Mouse (Mus musculus): ENCODE results near the gene Nxpe3.
"Not testable (repeated sequence)": the region's sequence is repeated elsewhere in the genome, so short reads cannot be mapped to it uniquely, and the experiment has no call there.

Gene Nxpe3

GRCm38 (mm10) chr16:55890346-55891136 is 4.5 kb downstream of the Nxpe3 start:
- no peak for DNase-seq (ENCODE audit: low spot score)

GRCm38 (mm10) chr16:55889451-55889850 is 5.6 kb downstream of the Nxpe3 start:
- no peak for DNase-seq (ENCODE audit: low spot score)

GRCm38 (mm10) chr16:55888584-55888960 is 6.5 kb downstream of the Nxpe3 start:
- DNase-seq (ENCODE audit: low spot score): no peak

- no peak for DNase-seq (ENCODE audit: low spot score)
Observed at GRCm38 (mm10) chr16:55887814-55888583, 7.1 kb downstream of the Nxpe3 start.

- DNase-seq (ENCODE audit: low spot score): no peak
Observed at GRCm38 (mm10) chr16:55884246-55884645, 10.8 kb downstream of the Nxpe3 start.

GRCm38 (mm10) chr16:55876025-55876424 is 19.1 kb downstream of the Nxpe3 start:
- no peak for DNase-seq (ENCODE audit: low spot score)

- no peak for DNase-seq (ENCODE audit: low spot score)
Observed at GRCm38 (mm10) chr16:55863832-55864231, 31.3 kb downstream of the Nxpe3 start.

- peak; percentile 68 for DNase-seq (ENCODE audit: low spot score)
Observed at GRCm38 (mm10) chr16:55863149-55863815, 31.8 kb downstream of the Nxpe3 start.

- no peak for DNase-seq (ENCODE audit: low spot score)
Observed at GRCm38 (mm10) chr16:55861104-55861503, 34.0 kb downstream of the Nxpe3 start.

GRCm38 (mm10) chr16:55859421-55859820 is 35.7 kb downstream of the Nxpe3 start:
- not testable (repeated sequence) for DNase-seq (ENCODE audit: low spot score)

GRCm38 (mm10) chr16:55858465-55858864 is 36.6 kb downstream of the Nxpe3 start:
- DNase-seq (ENCODE audit: low spot score): peak; percentile 76

- DNase-seq (ENCODE audit: low spot score): peak; percentile 86
Observed at GRCm38 (mm10) chr16:55852943-55853727, 42.0 kb downstream of the Nxpe3 start.

GRCm38 (mm10) chr16:55852515-55852914 is 42.6 kb downstream of the Nxpe3 start:
- no peak for DNase-seq (ENCODE audit: low spot score)

GRCm38 (mm10) chr16:55850485-55850884 is 44.6 kb downstream of the Nxpe3 start:
- DNase-seq (ENCODE audit: low spot score): no peak

- DNase-seq (ENCODE audit: low spot score): no peak
Observed at GRCm38 (mm10) chr16:55847679-55848078, 47.4 kb downstream of the Nxpe3 start.

- no peak for DNase-seq (ENCODE audit: low spot score)
Observed at GRCm38 (mm10) chr16:55844847-55845246, 50.2 kb downstream of the Nxpe3 start.

GRCm38 (mm10) chr16:55843919-55844318 is 51.2 kb downstream of the Nxpe3 start:
- DNase-seq (ENCODE audit: low spot score): no peak

GRCm38 (mm10) chr16:55843134-55843533 is 52.0 kb downstream of the Nxpe3 start:
- no peak for DNase-seq (ENCODE audit: low spot score)

- DNase-seq (ENCODE audit: low spot score): no peak
Observed at GRCm38 (mm10) chr16:55841506-55841905, 53.6 kb downstream of the Nxpe3 start.

GRCm38 (mm10) chr16:55838510-55839474 is 56.3 kb downstream of the Nxpe3 start, which contains the start of gene Nfkbiz:
Gene Nfkbiz, minus strand, starts transcription at chr16:55838899.
- peak; percentile 85 for DNase-seq (ENCODE audit: low spot score)

- no peak for DNase-seq (ENCODE audit: low spot score)
Observed at GRCm38 (mm10) chr16:55838129-55838509, 57.0 kb downstream of the Nxpe3 start.

All from urinary bladder, postnatal 14 days (tissue).